Mouse (Mus musculus): Measurements from ENCODE around the gene Plxnb1. TPM values are rescaled to one million over a fixed set of nuclear protein-coding genes. Genes with fewer than 3 reads are reported as not detected.

The Plxnb1 gene
- 8.0 and 12.0 TPM in 2 replicates for polyA plus RNA-seq (2011; ENCODE audit: insufficient read length, low read depth, missing spikeins)

DNA sequence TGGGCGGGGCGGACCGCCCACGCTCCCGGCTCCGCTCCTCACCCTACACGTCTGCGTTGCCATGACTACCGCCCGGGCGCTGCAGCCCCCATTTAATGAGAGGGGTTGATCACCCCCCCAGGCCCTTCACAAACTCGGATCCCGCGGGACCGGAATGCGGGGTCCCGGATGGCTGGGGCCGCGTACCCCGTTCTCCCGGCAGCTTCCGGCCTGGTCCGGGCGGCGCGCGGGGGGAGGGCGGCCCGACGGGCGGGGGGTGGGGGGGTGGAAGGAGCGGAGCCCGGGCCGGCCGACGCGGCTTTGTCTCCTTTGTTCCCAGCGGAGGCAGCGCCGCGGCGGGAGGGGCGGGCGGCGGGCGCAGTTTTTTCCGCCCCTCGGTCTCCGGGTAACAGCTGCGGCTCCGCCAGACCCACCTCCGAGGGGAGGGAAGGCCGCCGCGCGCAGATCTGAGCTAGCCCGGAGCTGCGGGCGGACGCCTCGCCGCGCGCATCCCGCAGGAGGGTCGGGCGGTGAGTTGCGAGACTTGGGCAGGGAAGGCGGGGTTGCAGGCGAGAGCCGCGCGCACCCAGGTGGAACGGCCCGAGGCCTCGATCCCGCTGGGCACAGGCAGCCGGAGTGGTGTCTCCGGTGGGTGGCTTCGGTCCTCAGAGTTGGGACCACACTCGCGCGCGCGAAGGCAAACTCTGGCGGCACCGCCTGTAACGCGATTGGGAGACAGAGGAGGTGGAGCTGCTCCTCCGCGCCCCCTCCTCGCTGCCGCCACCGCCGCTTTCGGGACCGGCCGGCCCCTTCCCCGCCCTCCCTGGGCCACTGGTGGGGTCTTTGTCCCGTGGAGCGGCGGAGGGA, at the start of gene Plxnb1:
Gene Plxnb1, plus strand, starts transcription at position 253 of the 846 bp plus-strand sequence.
- no peak for TF ChIP-seq CTCF (IDR thresholded peaks at IDR 0.05; ENCODE audit: borderline replicate concordance, insufficient read depth, low read length)
- peak; percentile 70 for TF ChIP-seq POLR2A (IDR thresholded peaks at IDR 0.05; ENCODE audit: low read depth, low read length)
- Histone ChIP-seq H3K4me3 (ENCODE audit: insufficient read depth, low read length) (peak within 1 kb of the TSS; percentile 47), H3K4me1 (ENCODE audit: control insufficient read depth, insufficient read depth, low read length) (peaks cover 23% of the 10 kb centered on the region), H3K27ac (ENCODE audit: insufficient read depth, low read length) (peak within 1 kb of the TSS; percentile 69)

DNA sequence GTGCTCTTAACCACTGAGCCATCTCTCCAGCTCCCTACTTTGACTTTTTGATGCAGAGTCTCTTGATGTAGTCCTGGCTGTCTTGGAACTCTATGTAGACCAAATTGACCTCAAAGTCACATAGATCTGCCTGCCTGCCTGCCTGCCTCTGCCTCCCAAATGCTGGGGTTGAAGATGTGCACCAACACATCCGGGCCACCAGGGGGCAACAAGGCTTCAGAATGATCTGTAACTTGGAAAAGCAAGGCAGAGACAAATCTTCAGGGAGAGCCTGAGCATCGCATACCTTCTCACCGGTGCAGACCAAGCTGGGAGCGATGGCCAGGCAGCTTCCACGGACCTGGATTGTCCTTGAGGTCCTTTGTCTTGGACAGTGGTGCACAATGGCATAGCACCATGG, 48.9 kb upstream of the Plxnb1 start:
- no peak overlapping the region for H3K27ac ChIP-seq (ENCODE audit: insufficient read depth, low read length)
- H3K4me3 ChIP-seq (ENCODE audit: insufficient read depth, low read length), result no peak overlapping the region
- TF ChIP-seq POLR2A (IDR thresholded peaks at IDR 0.05; ENCODE audit: low read depth, low read length), result no peak
- peak; percentile 25; the same call in 1 of the 2 replicates for TF ChIP-seq CTCF (IDR thresholded peaks at IDR 0.05; ENCODE audit: borderline replicate concordance, insufficient read depth, low read length)
- H3K4me1 ChIP-seq (ENCODE audit: control insufficient read depth, insufficient read depth, low read length), result 0 out of 2 replicates have a peak, but pooled peaks cover 2% of the 10 kb centered on the region

- H3K4me3 ChIP-seq (ENCODE audit: insufficient read depth, low read length), result no peak overlapping the region
- H3K27ac ChIP-seq (ENCODE audit: insufficient read depth, low read length), result no peak overlapping the region
- H3K4me1 ChIP-seq (ENCODE audit: control insufficient read depth, insufficient read depth, low read length), result no peaks in the 10 kb centered on the region
- TF ChIP-seq POLR2A (IDR thresholded peaks at IDR 0.05; ENCODE audit: low read depth, low read length) (no peak), CTCF (IDR thresholded peaks at IDR 0.05; ENCODE audit: borderline replicate concordance, insufficient read depth, low read length) (no peak)
These were observed 45.9 kb upstream of the Plxnb1 start for GRCm38 (mm10) chr9:109049316-109049715.

GRCm38 (mm10) chr9:109049996-109050673, 45.1 kb upstream of the Plxnb1 start:
- Histone ChIP-seq H3K27ac (ENCODE audit: insufficient read depth, low read length) (no peak overlapping the region), H3K4me1 (ENCODE audit: control insufficient read depth, insufficient read depth, low read length) (no peaks in the 10 kb centered on the region), H3K4me3 (ENCODE audit: insufficient read depth, low read length) (no peak overlapping the region)
- TF ChIP-seq CTCF (IDR thresholded peaks at IDR 0.05; ENCODE audit: borderline replicate concordance, insufficient read depth, low read length) (no peak), POLR2A (IDR thresholded peaks at IDR 0.05; ENCODE audit: low read depth, low read length) (no peak)

GRCm38 (mm10) chr9:109050674-109050997, 44.6 kb upstream of the Plxnb1 start:
- peaks cover 2% of the 10 kb centered on the region; the same call in 1 of the 2 replicates for H3K4me1 ChIP-seq (ENCODE audit: control insufficient read depth, insufficient read depth, low read length)
- no peak overlapping the region for H3K27ac ChIP-seq (ENCODE audit: insufficient read depth, low read length)
- H3K4me3 ChIP-seq (ENCODE audit: insufficient read depth, low read length), result no peak overlapping the region
- TF ChIP-seq CTCF (IDR thresholded peaks at IDR 0.05; ENCODE audit: borderline replicate concordance, insufficient read depth, low read length) (no peak), POLR2A (IDR thresholded peaks at IDR 0.05; ENCODE audit: low read depth, low read length) (no peak)

- Histone ChIP-seq H3K27ac (ENCODE audit: insufficient read depth, low read length) (no peak overlapping the region), H3K4me1 (ENCODE audit: control insufficient read depth, insufficient read depth, low read length) (peaks cover 2% of the 10 kb centered on the region; the same call in 1 of the 2 replicates), H3K4me3 (ENCODE audit: insufficient read depth, low read length) (no peak overlapping the region)
- TF ChIP-seq POLR2A (IDR thresholded peaks at IDR 0.05; ENCODE audit: low read depth, low read length) (no peak), CTCF (IDR thresholded peaks at IDR 0.05; ENCODE audit: borderline replicate concordance, insufficient read depth, low read length) (no peak)
These were observed 44.1 kb upstream of the Plxnb1 start for GRCm38 (mm10) chr9:109051011-109051501.

DNA sequence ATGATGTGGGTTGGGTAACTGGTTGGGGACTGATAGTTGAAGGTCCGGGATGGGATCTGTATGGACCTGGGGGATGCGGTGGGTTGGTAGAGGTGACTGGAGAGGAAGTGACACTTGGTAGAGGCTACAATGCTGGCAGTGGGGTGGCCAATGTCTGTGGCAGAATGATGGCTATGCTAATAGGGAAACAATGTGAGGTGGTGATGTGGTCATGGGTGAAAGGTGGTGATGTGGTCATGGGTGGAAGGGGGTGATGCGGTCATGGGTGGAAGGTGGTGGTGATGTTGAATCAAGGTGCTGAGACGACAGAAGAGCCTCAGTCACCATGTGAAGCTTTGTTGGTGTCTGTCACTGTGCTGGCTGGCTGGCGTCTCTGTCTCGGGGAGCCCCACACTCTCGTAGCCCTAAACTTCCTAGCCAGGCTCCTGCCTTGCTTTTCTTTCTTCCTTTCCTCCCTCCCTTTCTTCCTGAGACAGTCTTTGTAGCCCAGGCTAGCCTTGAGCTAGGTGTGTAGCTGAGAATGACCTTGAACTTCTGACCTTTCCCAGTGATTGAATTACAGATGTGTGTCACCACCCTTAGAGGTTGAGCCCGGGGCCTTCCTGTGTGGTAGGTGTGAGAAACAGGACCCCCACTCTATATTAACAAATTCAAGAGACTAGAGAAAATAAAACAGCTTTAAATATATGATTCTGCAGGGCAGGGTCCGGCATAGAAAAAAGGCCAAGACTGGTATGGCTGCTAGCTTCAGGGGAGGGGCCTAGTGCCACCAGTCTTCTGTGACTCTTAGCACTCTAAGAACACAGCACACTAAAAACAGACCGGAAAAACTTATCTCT, 43.3 kb upstream of the Plxnb1 start:
- Histone ChIP-seq H3K4me3 (ENCODE audit: insufficient read depth, low read length) (no peak overlapping the region), H3K4me1 (ENCODE audit: control insufficient read depth, insufficient read depth, low read length) (peaks cover 2% of the 10 kb centered on the region; the same call in 1 of the 2 replicates), H3K27ac (ENCODE audit: insufficient read depth, low read length) (no peak overlapping the region)
- no peak for TF ChIP-seq POLR2A (IDR thresholded peaks at IDR 0.05; ENCODE audit: low read depth, low read length)
- no peak for TF ChIP-seq CTCF (IDR thresholded peaks at IDR 0.05; ENCODE audit: borderline replicate concordance, insufficient read depth, low read length)

DNA sequence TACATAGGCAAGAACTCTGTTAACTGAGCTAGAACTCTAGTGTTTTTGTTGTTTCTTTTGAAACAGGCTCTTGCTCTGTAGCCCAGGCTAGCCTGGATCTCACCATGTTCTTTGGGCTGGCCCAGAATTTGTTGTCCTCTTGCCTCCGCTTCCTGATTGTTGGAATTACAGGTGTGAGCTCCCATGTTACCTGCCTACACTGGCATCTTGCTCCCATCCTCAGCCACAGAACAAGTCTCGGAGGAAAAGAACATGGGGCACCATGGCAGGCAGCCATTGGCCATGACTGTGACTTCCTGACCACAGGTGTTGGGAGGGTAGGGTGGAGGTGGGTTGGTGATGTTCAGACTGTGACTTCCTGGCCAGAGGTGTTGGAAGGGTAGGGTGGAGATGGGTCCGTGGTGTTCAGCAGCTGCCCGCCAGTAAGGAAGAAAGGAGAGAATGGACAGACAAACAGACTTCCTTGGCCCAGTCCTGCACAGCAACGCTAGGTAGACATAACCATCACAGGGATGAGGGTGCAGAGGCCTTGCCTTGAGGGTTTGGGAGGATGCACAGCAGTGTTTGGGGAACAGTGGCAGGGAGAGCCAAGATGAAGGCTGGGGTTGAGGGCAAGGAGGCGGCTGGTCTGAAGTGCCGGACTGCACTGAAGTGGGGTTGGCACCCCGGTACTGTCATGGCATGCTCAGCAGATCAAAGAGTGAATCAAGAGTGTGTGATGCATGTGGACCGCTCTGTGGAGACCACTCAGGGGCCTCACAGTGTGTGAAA, 42.5 kb upstream of the Plxnb1 start:
- H3K4me1 ChIP-seq (ENCODE audit: control insufficient read depth, insufficient read depth, low read length), result peaks cover 3% of the 10 kb centered on the region; the same call in 1 of the 2 replicates
- TF ChIP-seq POLR2A (IDR thresholded peaks at IDR 0.05; ENCODE audit: low read depth, low read length) (no peak), CTCF (IDR thresholded peaks at IDR 0.05; ENCODE audit: borderline replicate concordance, insufficient read depth, low read length) (no peak)
- H3K4me3 ChIP-seq (ENCODE audit: insufficient read depth, low read length), result no peak overlapping the region
- H3K27ac ChIP-seq (ENCODE audit: insufficient read depth, low read length), result no peak overlapping the region
